Mouse (Mus musculus) 3134 (cell line): ENCODE measurements around the gene Dnaja4.
"Not testable (repeated sequence)": the region's sequence is repeated elsewhere in the genome, so short reads cannot be mapped to it uniquely, and the experiment has no call there.

ENCODE experiments used
- DNase-seq: peaks from one replicate; pipeline ENCODE4 v3.0.0-alpha.2; 2011; ENCODE audit warnings: low spot score; ENCODE audit not compliant: insufficient read length; ENCODE audit errors: extremely low read depth

The Dnaja4 gene

GRCm38 (mm10) chr9:54698318-54699086, at the start of gene Dnaja4:
Gene Dnaja4, plus strand, starts transcription at chr9:54698873.
- no peak for DNase-seq

- no peak for DNase-seq
Observed at GRCm38 (mm10) chr9:54649360-54649759, 49.3 kb upstream of the Dnaja4 start.

GRCm38 (mm10) chr9:54652778-54653177, 45.9 kb upstream of the Dnaja4 start:
- DNase-seq: no peak

GRCm38 (mm10) chr9:54655846-54656245, 42.8 kb upstream of the Dnaja4 start:
- DNase-seq: no peak

DNA sequence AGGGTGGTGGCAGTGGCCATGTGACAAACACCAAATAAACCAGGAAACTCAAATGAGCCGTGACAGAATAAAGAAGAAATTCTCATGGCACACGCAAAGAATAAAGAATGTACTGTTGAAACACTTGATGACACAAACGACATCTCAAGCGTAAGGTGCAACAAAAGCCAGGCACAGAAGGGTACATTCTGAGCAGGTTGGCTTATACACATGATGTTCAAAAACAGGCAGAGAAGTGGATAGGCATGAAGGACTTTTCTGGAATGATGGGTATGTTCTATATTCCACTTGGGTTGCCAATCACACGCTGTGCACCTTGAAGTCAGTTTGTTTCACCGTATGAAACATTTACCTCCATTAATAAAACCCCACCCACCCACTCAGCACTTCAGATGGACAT, 42.3 kb upstream of the Dnaja4 start:
- DNase-seq: no peak

DNA sequence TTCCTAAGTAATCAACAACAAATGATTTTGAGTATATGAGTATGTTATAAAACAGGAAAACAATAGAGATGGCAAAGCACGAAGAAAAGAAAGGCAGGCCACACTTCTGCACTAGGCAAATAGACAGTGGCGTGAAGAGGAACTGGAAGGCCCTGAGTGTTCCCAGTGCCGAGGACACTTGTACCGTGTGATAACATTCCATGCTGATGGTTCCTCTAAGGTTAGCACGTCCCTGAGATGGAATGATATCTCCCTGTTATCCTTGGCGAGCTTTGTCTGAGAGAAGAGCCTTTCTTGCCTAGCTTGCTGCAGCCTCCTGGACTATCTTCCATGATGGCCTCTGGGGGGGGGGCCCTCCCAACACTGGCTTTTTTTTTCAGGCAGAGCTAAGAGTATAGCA, 39.9 kb upstream of the Dnaja4 start:
- no peak for DNase-seq

GRCm38 (mm10) chr9:54661605-54662377, 36.9 kb upstream of the Dnaja4 start, which contains the start of gene Acsbg1:
Gene Acsbg1, minus strand, starts transcription at chr9:54661870.
- DNase-seq: no peak

GRCm38 (mm10) chr9:54664358-54664757, 34.3 kb upstream of the Dnaja4 start:
- DNase-seq: no peak

DNA sequence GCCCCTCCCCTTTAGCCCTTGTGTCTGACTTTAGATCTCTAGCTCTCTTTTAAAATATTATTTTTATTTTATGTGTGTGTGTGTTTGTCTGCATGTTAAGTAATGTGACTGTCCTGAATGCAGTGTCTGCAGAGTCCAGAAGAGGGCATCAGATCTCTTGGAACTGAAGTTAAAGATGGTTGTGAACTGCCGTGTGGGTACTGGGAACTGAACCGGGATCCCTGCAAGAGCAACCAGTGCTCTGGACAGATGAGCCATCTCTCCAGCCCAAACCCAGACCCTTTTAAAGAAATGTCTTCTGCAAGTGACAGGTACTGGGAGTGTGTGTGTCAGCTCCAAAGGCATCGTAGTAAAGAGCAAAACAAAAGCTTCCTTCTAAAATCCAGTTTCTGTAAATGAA, 32.6 kb upstream of the Dnaja4 start:
- DNase-seq: no peak

GRCm38 (mm10) chr9:54668455-54668854, 30.2 kb upstream of the Dnaja4 start:
- no peak for DNase-seq

DNA sequence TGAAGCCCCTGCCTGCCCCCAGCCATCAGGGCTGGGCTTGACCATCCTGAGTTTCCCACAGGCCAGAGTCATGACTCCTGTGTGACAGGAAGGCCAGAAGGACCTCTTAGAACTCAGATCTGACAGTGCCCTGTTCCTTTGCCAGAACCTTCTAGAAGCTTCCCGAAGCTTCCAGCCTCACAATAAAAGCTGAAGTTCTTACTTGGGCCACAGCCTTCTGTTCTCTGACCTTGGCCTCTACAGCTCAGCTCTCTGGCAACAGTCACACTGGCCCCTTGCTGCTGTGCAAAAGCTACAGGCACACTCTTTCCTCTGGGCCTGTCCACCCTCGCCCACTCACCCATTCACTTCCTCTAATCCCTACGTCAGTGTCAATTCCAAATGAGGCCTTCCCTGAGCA, 26.7 kb upstream of the Dnaja4 start:
- DNase-seq: no peak

DNA sequence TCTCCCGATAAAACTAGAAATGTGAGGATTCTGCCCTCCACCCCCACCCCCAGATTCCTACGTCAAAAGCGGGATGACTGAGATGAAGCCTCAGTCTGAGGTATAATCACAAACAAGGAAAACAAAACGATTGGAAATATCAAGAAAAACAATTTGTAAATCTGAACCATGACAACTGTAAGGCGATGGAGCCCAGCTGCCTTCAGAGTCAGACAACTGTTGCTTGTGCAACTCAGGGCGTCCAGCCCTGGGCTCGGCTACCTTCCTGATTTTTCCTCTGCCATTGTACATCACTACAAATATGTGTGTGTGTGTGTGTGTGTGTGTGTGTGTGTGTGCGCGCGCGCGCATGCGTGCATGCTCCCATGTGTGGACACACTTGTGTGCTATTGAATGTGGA, 24.8 kb upstream of the Dnaja4 start:
- no peak for DNase-seq

DNA sequence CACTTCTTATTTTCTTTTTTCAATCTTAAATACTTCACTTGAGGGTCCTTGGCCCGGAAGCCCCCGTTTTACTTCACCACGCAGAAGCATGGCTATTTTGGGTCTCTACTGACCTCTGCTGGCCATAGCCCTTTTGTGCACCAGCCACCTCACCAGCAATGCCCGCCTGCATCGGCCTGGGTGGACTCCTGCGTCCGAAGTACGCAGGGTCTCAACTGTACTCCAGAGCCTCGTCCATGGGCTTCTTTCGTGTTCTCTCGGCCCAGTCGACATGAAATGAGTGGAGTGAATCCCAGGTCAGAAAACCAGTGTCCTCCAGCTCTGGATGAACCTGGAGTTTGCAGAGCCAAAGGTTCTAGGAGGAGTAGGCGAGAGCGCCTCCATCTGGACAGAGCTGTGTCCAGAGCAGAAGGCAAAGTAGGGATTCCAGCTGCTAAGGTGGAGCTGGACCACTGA, 22.1 kb upstream of the Dnaja4 start:
- DNase-seq: peak; percentile 60

- no peak for DNase-seq
Observed at GRCm38 (mm10) chr9:54682846-54683245, 15.8 kb upstream of the Dnaja4 start.

GRCm38 (mm10) chr9:54683814-54684605, 14.7 kb upstream of the Dnaja4 start:
- no peak for DNase-seq

- DNase-seq: no peak
Observed at GRCm38 (mm10) chr9:54687246-54688236, 11.1 kb upstream of the Dnaja4 start.

DNA sequence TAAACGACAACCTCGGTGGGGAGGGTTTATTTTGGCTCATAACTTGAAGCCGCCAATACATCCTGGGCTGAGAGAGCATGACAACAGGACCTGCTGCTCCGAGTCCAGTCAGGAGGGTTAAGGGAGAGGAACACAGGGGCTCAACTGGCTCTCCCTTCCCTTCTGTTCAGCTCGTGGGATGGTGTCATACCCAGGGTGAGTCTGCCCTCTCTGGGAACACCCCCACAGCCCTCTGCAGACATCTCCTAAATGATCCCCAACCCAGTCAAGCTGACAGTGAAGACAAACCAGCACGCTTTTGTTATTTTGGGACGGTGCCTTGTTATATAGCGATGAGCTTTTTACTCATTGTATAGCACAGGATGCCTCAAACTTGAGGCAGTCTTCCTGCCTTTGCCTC, 9.2 kb upstream of the Dnaja4 start:
- DNase-seq: no peak

GRCm38 (mm10) chr9:54690697-54691096, 8.0 kb upstream of the Dnaja4 start:
- DNase-seq: not testable (repeated sequence)

- not testable (repeated sequence) for DNase-seq
Observed at GRCm38 (mm10) chr9:54691241-54691805, 7.3 kb upstream of the Dnaja4 start.

DNA sequence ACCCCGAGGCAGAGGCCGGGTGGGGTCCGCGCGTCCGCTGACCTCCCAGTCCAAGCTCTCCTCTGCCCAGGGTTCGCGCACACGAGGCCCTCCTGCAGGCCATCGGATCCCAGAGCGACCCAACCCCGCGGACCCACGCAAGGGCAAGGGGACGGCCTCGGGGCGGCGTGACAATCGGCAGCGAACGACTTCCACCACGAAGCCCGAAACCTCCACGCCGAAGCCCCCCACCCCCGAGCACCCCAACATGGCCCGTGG, 343 bp downstream of the Dnaja4 start:
- no peak for DNase-seq
